Mouse (Mus musculus): Measurements from ENCODE around the gene Frmd6. TPM values are rescaled to one million over a fixed set of nuclear protein-coding genes. Genes with fewer than 3 reads are reported as not detected.

Frmd6 gene
- total RNA-seq, 4 experiments from 2014 or later, result 8.7 to 13.6 (median 11.3) TPM

GRCm38 (mm10) chr12:70807975-70808374, 17.3 kb upstream of the Frmd6 start:
- DNase-seq (ENCODE audit: low spot score in 2 of 2), result no peak

GRCm38 (mm10) chr12:70809957-70810356, 15.4 kb upstream of the Frmd6 start:
- no peak for DNase-seq (ENCODE audit: low spot score in 2 of 2)

- DNase-seq (ENCODE audit: low spot score in 2 of 2), result no peak
Measured at GRCm38 (mm10) chr12:70811772-70812171, 13.5 kb upstream of the Frmd6 start.

DNA sequence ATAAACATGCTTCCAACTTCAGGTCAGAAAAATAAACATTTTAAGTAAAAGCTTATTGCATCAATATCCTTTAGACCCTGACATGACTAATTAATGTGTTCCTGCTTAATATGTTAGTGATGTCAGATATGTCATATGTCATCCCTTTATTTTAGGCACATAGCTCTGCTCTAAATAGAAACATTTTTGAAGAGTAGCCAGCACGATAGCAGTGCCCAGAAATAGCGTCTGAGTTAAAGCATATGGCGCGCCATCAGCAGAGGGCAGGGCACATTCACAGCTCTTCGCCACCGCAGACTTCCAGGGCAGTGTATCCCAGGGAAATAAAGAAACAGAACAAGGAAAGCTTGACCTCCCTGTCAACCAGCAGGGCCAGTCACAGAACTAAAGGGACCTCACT, 13.1 kb upstream of the Frmd6 start:
- DNase-seq (ENCODE audit: low spot score in 2 of 2), result peak; percentile 56 to 67

- DNase-seq (ENCODE audit: low spot score in 2 of 2), result no peak
Measured at GRCm38 (mm10) chr12:70812822-70813465, 12.4 kb upstream of the Frmd6 start.

GRCm38 (mm10) chr12:70816731-70817130, 8.6 kb upstream of the Frmd6 start:
- DNase-seq (ENCODE audit: low spot score in 2 of 2), result no peak

- no peak for DNase-seq (ENCODE audit: low spot score in 2 of 2)
Measured at GRCm38 (mm10) chr12:70824017-70824416, 1.3 kb upstream of the Frmd6 start.

- DNase-seq (ENCODE audit: low spot score in 2 of 2), result peak in 1 of 2 experiments; percentile 52
Measured at GRCm38 (mm10) chr12:70825651-70826317, 470 bp downstream of the Frmd6 start.

GRCm38 (mm10) chr12:70826318-70827072, 1.2 kb downstream of the Frmd6 start:
- no peak for DNase-seq (ENCODE audit: low spot score in 2 of 2)

- DNase-seq (ENCODE audit: low spot score in 2 of 2), result no peak
Measured at GRCm38 (mm10) chr12:70827187-70827900, 2.0 kb downstream of the Frmd6 start.

GRCm38 (mm10) chr12:70827901-70828271, 2.6 kb downstream of the Frmd6 start:
- DNase-seq (ENCODE audit: low spot score in 2 of 2), result no peak

DNA sequence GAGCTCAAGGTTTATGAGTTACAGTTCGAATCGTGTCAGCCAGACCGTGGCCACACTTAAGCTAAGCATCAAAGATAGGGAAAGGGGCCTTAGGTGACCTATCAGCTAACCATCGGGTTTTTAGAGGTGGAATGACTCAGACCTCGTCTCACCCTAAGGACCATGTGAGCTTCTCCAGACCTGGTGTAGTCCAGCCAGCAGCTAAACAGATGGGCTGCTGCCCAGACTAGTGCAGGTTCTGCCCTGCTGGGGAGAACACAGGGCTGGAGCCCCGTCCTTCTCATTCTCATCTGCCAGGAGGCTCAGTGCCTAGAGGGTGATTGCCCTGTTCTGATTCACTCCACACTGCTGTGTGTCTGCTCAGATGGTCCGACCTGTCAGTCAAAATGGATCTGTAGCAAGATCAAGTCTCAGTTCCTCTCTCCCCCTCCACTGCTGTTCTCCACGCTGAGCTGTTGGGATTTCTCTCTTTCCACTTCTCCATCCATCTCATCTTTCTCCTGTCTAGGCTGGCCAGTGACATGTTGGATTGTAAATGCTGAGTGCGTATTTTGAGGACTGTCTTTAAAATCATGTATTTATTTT, 5.8 kb downstream of the Frmd6 start:
- no peak for DNase-seq (ENCODE audit: low spot score in 2 of 2)

DNA sequence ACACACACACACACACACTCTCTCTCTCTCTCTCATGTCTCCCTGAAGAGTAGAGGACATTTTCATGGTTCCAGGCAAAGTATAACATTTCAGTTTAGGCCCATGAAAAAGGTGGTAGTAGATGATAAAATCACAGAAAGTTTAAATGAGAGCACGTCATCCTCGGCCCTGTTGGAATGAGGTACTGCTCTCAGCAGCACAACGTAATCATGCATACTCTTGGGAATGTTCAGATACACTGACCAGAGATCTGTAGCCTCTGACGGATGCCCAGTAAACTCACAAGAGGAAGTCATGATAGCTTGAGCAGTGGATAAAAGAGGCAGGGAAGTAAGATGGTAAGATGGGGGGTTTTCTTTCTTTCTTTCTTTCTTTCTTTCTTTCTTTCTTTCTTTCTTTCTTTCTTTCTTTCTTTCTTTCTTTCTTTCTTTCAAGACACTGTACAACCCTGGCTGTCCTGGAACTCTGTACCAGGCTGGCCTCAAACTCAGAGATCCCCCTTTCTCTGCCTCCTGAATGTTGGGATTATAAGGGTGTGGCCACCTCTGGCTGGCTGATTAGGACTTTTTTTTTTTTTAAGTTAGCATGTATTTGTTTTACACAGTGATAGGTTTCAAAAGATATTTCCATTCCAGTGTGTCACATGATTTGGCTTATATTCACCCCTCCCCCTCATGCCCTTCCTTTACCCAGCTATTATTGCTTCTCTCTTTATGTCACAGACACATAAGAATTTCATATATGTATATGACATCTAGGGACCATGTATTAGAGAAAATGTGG, 7.1 kb downstream of the Frmd6 start:
- no peak for DNase-seq (ENCODE audit: low spot score in 2 of 2)

DNA sequence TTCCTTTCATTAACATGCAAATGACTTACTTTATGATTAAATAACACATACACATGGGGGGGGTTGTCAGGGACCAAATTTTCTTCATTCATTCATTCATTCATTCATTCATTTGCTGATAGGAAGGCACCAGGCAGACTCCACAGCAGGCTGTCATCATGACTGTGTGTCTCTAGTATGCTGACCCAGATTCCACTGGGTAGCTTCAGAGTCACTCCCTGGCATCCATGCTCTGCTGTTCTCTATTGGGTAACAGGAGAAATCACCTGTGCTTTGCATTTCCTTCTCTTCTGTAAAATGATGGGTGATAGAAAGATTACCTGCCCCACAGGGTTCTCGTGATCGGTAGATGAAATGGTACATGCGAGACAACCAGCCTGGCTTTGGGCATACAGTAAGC, 7.7 kb downstream of the Frmd6 start:
- DNase-seq (ENCODE audit: low spot score in 2 of 2), result no peak

DNA sequence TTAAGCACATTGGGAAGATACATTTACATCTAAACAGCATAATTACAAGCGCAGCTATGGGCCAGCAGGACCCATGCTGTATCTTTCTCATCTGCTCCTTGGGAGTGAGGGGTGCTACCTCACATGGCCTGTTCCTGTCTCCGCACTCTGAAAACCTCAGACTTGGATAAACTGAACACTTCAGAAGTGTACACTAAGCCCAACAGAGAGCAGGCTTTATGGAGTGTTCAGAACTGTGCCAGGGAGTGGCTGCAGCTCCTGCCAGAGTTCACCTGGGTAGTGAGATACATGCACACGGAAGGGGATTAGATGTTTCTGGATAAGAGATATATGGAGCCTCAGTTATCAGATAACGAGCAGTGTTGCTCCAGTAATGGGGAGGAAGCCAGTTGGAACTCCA, 8.7 kb downstream of the Frmd6 start:
- DNase-seq (ENCODE audit: low spot score in 2 of 2), result no peak

DNA sequence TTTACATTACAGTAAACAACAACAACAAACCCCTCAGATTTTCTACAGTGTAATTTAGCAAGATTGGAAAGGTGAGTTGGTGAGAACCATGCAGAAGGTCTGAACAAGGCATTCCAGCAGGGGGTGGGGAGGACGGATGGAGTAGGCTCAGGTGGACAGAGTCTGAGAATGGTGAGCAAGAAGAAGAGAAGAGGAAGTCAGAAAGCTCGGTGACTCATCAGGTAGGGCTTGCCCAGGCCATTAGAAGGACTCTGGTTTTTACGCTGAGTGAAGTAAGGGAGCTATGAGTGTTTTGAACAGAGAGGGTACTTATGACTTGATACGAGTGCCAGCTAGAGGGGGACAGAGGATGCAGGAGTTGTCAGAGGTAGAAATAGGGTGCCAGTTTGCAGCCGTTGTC, 9.7 kb downstream of the Frmd6 start:
- DNase-seq (ENCODE audit: low spot score in 2 of 2), result no peak

DNA sequence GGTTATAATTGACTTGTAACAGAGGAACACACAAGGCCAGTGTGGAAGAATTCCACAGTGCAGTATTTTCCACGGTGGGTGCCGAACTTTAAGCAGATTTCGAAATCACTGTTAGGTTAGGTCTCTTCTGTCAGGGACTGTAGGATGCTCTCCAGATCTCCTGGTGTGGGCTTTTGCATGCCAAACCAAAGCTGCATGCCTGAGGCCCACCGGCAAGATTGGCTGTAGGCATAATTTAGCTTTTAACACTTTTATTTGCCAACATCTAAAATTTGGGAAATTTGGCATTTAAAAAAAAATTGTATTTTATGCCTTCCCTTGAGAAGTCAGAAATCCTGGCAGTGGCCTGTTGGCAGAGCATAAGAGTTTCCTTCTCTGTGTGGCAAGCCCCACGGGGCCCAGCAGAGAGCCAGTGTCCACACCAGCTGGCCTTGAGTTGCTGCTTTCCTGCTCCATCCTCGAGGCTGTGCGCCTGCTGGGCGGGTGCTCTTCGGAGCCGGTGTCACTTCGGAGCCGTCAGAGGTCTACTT, 12.5 kb downstream of the Frmd6 start:
- DNase-seq (ENCODE audit: low spot score in 2 of 2), result peak in 1 of 2 experiments; percentile 40

GRCm38 (mm10) chr12:70845371-70845770, 20.1 kb downstream of the Frmd6 start:
- DNase-seq (ENCODE audit: low spot score in 2 of 2), result no peak

- no peak for DNase-seq (ENCODE audit: low spot score in 2 of 2)
Measured at GRCm38 (mm10) chr12:70849024-70849423, 23.7 kb downstream of the Frmd6 start.

DNA sequence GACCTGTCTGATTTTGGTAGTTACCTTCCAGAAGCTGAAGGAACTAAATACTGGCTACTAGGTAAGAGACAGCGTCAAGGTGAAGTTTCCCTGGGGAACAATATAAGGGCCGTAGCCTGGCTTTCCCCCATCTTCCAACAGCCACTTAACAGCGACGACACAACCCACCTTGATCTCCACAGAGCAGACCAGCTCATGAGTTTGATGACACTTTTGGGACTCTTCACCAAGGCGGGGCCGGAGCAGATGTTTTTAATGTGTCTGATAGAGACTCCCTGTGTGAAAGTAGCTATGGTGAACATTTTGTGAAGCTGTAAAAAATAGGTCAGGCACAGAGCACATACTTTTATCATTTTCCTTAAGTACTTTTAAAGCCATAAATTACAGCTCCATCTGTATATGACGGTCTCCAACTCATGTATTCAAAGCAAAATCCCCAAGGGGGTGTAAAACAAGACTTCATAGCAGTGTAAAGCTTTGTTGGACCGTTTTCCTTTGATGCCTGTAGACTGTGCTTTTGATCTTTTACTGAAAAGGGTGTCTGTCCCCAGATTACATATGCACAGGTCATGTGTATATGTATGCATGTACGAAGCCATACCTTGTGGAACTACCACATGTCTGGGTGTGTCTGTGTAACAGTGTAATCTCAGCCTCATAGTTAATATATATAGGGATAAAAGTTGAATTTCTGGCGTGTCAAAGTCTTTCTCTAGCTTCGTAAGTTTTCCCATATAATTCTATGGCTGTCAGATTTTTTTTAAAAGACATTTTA, 24.4 kb downstream of the Frmd6 start:
- DNase-seq (ENCODE audit: low spot score in 2 of 2), result no peak

Data from gastrocnemius, adult 8-10 months (tissue).